Mouse (Mus musculus) midbrain, embryonic 16.5 days (tissue): ENCODE results near the gene Arsb. TPM values are rescaled to one million over a fixed set of nuclear protein-coding genes. Genes with fewer than 3 reads are reported as not detected.

Source experiments
- ATAC-seq: fragments of 200-750 bp; cut with Nextera tagmentation; 2 replicates; pipeline ENCODE4 v1.8.0; 2017; ENCODE audit warnings: moderate TSS enrichment
- H3K27ac ChIP-seq: fragments of 300-500 bp; sonication (generic); 2 replicates; pipeline ENCODE4 v1.5.1; 2014; ENCODE audit warnings: mild to moderate bottlenecking, low read length, mixed read lengths
- H3K27me3 ChIP-seq: fragments of 300-500 bp; sonication (generic); 2 replicates; pipeline ENCODE4 v1.6.1; 2014; ENCODE audit warnings: low read depth, low read length, mixed read lengths; ENCODE audit not compliant: control insufficient read depth, insufficient read depth
- H3K36me3 ChIP-seq: fragments of 300-500 bp; sonication (generic); 2 replicates; pipeline ENCODE4 v1.6.1; 2014; ENCODE audit warnings: mild to moderate bottlenecking, low read length, moderate library complexity, mixed read lengths; ENCODE audit not compliant: control insufficient read depth, insufficient read depth
- H3K4me1 ChIP-seq: fragments of 300-500 bp; sonication (generic); 2 replicates; pipeline ENCODE4 v1.6.1; 2014; ENCODE audit warnings: mild to moderate bottlenecking, low read length, mixed read lengths; ENCODE audit not compliant: control insufficient read depth, insufficient read depth
- H3K4me2 ChIP-seq: fragments of 300-500 bp; sonication (generic); 2 replicates; pipeline ENCODE4 v1.6.1; 2014; ENCODE audit warnings: mild to moderate bottlenecking, low read length, mixed read lengths
- H3K4me3 ChIP-seq: fragments of 300-500 bp; sonication (generic); 2 replicates; pipeline ENCODE4 v1.5.1; 2014; ENCODE audit warnings: low read depth, mild to moderate bottlenecking, low read length, moderate library complexity, mixed read lengths
- H3K9ac ChIP-seq: fragments of 300-500 bp; sonication (generic); 2 replicates; pipeline ENCODE4 v1.6.1; 2014; ENCODE audit warnings: low read depth, low read length, mixed read lengths
- H3K9me3 ChIP-seq: fragments of 300-500 bp; sonication (generic); replicated peaks from 2 replicates; pipeline ENCODE4 v1.6.1; 2014; ENCODE audit warnings: mild to moderate bottlenecking, low read length, mixed read lengths; ENCODE audit not compliant: control insufficient read depth, poor library complexity, severe bottlenecking
- WGBS: fragments of 180-500 bp; shearing (Covaris S2); extraction: QIAGEN DNeasy Blood & Tissue Kit; methylation state at CpG from one replicate; pipeline ENCODE4 v1.1.7; 2014; 5-methylcytosine and 5-hydroxymethylcytosine counted together
- polyA plus RNA-seq: library from polyadenylated mRNA; unstranded; fragments of >200 nt; fragmentation: Nextera tagmentation; extraction: Ambion mirVana; gene quantifications from 2 replicates; pipeline ENCODE4 v1.2.1, GENCODE M21; 2015

Arsb gene
- polyA plus RNA-seq, 1 experiment from 2014 or later, result 11.8 TPM

DNA sequence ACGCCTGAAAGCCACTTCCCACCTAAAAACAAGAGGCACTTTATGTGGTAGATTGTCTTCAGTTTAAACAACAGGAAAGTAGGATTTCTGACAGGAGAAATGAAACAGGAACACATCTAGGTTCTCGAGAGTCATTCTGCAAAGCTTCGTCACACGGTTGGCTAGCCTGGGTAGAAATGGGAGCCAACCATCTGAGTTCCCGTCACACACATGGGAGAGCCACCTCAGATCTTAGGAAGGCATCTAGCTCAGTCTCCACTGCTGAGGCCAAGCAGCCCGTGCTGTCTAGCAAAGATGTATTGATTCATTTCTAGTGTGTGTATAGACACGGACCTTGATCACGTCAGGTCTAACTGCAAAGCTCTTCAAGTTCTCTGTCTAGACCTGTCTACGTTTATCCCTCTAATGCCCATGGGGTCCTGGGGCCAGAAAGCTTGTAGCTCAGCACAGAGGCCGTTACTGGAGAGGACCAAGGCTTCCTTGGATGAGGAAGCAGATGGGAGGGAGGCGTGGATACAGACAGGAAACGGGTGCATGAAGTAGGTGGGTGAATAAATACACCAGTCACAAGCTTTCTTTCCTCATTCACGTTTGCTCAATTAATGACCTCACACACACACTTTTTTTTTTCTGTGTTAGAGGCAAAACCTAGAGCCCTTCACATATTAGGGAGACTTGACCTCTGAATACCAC is 129.7 kb downstream of the Arsb start:
- WGBS, result 87% methylated on average over 13 of the region's 13 CpGs
- H3K4me2 ChIP-seq, result no peak overlapping the region
- no peaks in the 10 kb centered on the region for H3K27me3 ChIP-seq
- H3K4me1 ChIP-seq, result no peaks in the 10 kb centered on the region
- no peak overlapping the region for H3K9ac ChIP-seq
- H3K27ac ChIP-seq, result no peak overlapping the region
- no peaks in the 10 kb centered on the region for H3K36me3 ChIP-seq
- no peaks in the 10 kb centered on the region for H3K9me3 ChIP-seq
- no peak for ATAC-seq
- H3K4me3 ChIP-seq, result no peak overlapping the region

DNA sequence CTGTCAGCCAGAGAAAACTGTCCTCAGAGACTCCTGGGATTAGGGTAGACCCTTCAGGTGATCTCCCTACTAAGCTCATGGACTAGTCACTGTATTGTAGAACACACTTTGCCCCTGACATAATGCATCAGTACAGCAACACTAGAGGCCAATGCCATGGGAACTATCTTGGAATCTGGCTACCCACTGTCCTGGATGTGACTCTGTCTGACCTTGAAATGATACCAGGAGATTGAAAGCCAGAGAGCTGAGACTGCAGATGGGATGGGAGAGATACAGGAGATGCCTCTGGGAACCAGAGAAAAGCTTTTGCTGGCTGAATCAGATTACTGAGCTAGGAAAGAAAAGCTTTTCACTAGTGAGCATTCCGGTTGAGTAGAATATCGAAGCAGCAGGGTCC is 130.7 kb downstream of the Arsb start:
- Histone ChIP-seq H3K4me2 (no peak overlapping the region), H3K27me3 (no peaks in the 10 kb centered on the region), H3K4me3 (no peak overlapping the region), H3K4me1 (no peaks in the 10 kb centered on the region), H3K9me3 (no peaks in the 10 kb centered on the region), H3K9ac (no peak overlapping the region), H3K27ac (no peak overlapping the region), H3K36me3 (no peaks in the 10 kb centered on the region)
- no peak for ATAC-seq
- 87% methylated on average over 2 of the region's 2 CpGs for WGBS

GRCm38 (mm10) chr13:93906552-93907245 is 135.3 kb downstream of the Arsb start:
- ATAC-seq, result no peak
- no peak overlapping the region for H3K9ac ChIP-seq
- 89% methylated on average over 10 of the region's 10 CpGs for whole genome bisulfite sequencing

DNA sequence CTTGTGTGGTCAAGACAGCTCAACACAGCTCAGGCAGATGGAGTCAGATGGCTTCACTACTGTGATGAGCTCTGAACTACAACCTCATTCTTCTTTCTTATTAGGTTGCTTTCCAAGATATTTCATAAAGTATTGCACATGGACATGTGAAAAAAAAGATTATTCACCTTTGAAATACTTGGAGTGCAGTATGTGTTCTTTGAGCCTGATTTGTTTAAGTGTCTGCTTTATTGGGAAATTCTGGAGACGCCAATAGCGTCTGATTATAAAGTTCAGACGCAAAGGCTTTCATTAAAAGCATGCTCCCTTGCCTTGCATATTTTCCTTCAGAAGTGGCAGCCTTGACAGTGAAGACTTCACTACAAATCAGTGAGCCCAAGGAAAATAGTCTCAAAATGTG is 136.5 kb downstream of the Arsb start:
- no peaks in the 10 kb centered on the region for H3K4me1 ChIP-seq
- WGBS, result 90% methylated on average over 3 of the region's 3 CpGs
- H3K4me2 ChIP-seq, result no peak overlapping the region
- no peak for ATAC-seq
- no peak overlapping the region for H3K9ac ChIP-seq
- no peaks in the 10 kb centered on the region for H3K27me3 ChIP-seq
- no peaks in the 10 kb centered on the region for H3K9me3 ChIP-seq
- H3K36me3 ChIP-seq, result no peaks in the 10 kb centered on the region
- no peak overlapping the region for H3K4me3 ChIP-seq
- H3K27ac ChIP-seq, result no peak overlapping the region

More at GRCm38 (mm10) chr13:93906552-93907245, 135.3 kb downstream of the Arsb start:
- H3K36me3 ChIP-seq, result no peaks in the 10 kb centered on the region
- no peak overlapping the region for H3K4me3 ChIP-seq
- no peaks in the 10 kb centered on the region for H3K9me3 ChIP-seq
- H3K4me1 ChIP-seq, result no peaks in the 10 kb centered on the region
- H3K4me2 ChIP-seq, result no peak overlapping the region
- no peak overlapping the region for H3K27ac ChIP-seq
- H3K27me3 ChIP-seq, result no peaks in the 10 kb centered on the region

GRCm38 (mm10) chr13:93909847-93910246 is 138.4 kb downstream of the Arsb start:
- no peak overlapping the region for H3K9ac ChIP-seq
- no peaks in the 10 kb centered on the region for H3K36me3 ChIP-seq
- H3K27ac ChIP-seq, result no peak overlapping the region
- H3K4me1 ChIP-seq, result no peaks in the 10 kb centered on the region
- no peak overlapping the region for H3K4me2 ChIP-seq
- ATAC-seq, result no peak
- H3K4me3 ChIP-seq, result no peak overlapping the region
- 86% methylated on average over 5 of the region's 5 CpGs for WGBS
- no peaks in the 10 kb centered on the region for H3K9me3 ChIP-seq
- H3K27me3 ChIP-seq, result no peaks in the 10 kb centered on the region

- Histone ChIP-seq H3K9ac (no peak overlapping the region), H3K4me3 (no peak overlapping the region), H3K4me2 (no peak overlapping the region), H3K27ac (no peak overlapping the region), H3K9me3 (no peaks in the 10 kb centered on the region), H3K36me3 (no peaks in the 10 kb centered on the region), H3K4me1 (peaks cover 4% of the 10 kb centered on the region), H3K27me3 (no peaks in the 10 kb centered on the region)
- WGBS, result 62% methylated on average over 7 of the region's 7 CpGs
- no peak for ATAC-seq
Observed at GRCm38 (mm10) chr13:93911037-93911436, 139.6 kb downstream of the Arsb start.

GRCm38 (mm10) chr13:93912326-93912915 is 141.0 kb downstream of the Arsb start:
- ATAC-seq, result no peak
- WGBS, result 86% methylated on average over 5 of the region's 5 CpGs
- H3K27me3 ChIP-seq, result no peaks in the 10 kb centered on the region

GRCm38 (mm10) chr13:93914206-93914605 is 142.8 kb downstream of the Arsb start:
- H3K4me3 ChIP-seq, result no peak overlapping the region
- no peak overlapping the region for H3K4me2 ChIP-seq
- no peak overlapping the region for H3K9ac ChIP-seq
- WGBS, result 88% methylated on average over 3 of the region's 3 CpGs
- H3K27me3 ChIP-seq, result no peaks in the 10 kb centered on the region
- no peak overlapping the region for H3K27ac ChIP-seq
- H3K9me3 ChIP-seq, result no peaks in the 10 kb centered on the region
- peaks cover 4% of the 10 kb centered on the region for H3K4me1 ChIP-seq
- ATAC-seq, result no peak
- no peaks in the 10 kb centered on the region for H3K36me3 ChIP-seq

More at GRCm38 (mm10) chr13:93912326-93912915, 141.0 kb downstream of the Arsb start:
- no peak overlapping the region for H3K27ac ChIP-seq
- no peaks in the 10 kb centered on the region for H3K36me3 ChIP-seq
- no peak overlapping the region for H3K4me3 ChIP-seq
- H3K4me2 ChIP-seq, result no peak overlapping the region
- H3K9ac ChIP-seq, result no peak overlapping the region
- H3K4me1 ChIP-seq, result peaks cover 4% of the 10 kb centered on the region
- no peaks in the 10 kb centered on the region for H3K9me3 ChIP-seq
